ENCODE assay signal across 9 mouse cellular contexts in genomic region chr11:100287024-100287423, GRCm38 (mm10). TPM values are rescaled to one million over a fixed set of nuclear protein-coding genes. Genes with fewer than 3 reads are reported as not detected.
DNase-seq lines count a peak whose midpoint lies in the region; ATAC-seq lines count a peak whose summit lies in the region.
"Had no signal": no experiment of that assay in that cellular context is flagged by ENCODE, and none has a peak within 500 bp of the region (broad histone marks: within the 10 kb centered on the region; RNA-seq: fewer than 3 reads in every experiment).

No protein-coding gene starts in this region.

- H3K27ac ChIP-seq in embryonic facial prominence, embryonic 15.5 days (replicated peaks), result peak overlapping the region; percentile 93
- H3K27ac ChIP-seq in stomach, embryonic 15.5 days, result peak overlapping the region; percentile 93

- WGBS in embryonic facial prominence, embryonic 15.5 days, result 35% methylated on average over 10 of the region's 10 CpGs
- 36% methylated on average over 10 of the region's 10 CpGs for WGBS in stomach, embryonic 15.5 days

- H3K27me3 ChIP-seq in embryonic facial prominence, embryonic 15.5 days, result no peaks in the 10 kb centered on the region
- H3K27me3 ChIP-seq in stomach, embryonic 15.5 days (replicated peaks), result no peaks in the 10 kb centered on the region

- ATAC-seq in embryonic facial prominence, embryonic 15.5 days (ENCODE audit: insufficient number of reproducible peaks, low FRiP score, low TSS enrichment, low read depth), result peak; percentile 84
- peak; percentile 88 for ATAC-seq in stomach, embryonic 15.5 days (ENCODE audit: insufficient read depth, low FRiP score, low read depth)
- no peak for ATAC-seq in activated CD4-positive, CD25-positive, alpha-beta regulatory T cell, adult 4 months
- ATAC-seq in cerebellum, adult (ENCODE audit: insufficient number of reproducible peaks, low FRiP score, low TSS enrichment), result no peak

- H3K9ac ChIP-seq in embryonic facial prominence, embryonic 15.5 days, result no peak overlapping the region
- H3K9ac ChIP-seq in stomach, embryonic 15.5 days, result no peak overlapping the region

- H3K4me3 ChIP-seq in embryonic facial prominence, embryonic 15.5 days (replicated peaks), result no peak overlapping the region
- no peak overlapping the region for H3K4me3 ChIP-seq in stomach, embryonic 15.5 days (replicated peaks)

- no peak overlapping the region for H3K4me2 ChIP-seq in embryonic facial prominence, embryonic 15.5 days (replicated peaks)
- no peak overlapping the region for H3K4me2 ChIP-seq in stomach, embryonic 15.5 days

- H3K4me1 ChIP-seq in embryonic facial prominence, embryonic 15.5 days, result peaks cover 42% of the 10 kb centered on the region
- H3K4me1 ChIP-seq in stomach, embryonic 15.5 days, result peaks cover 30% of the 10 kb centered on the region

- no peaks in the 10 kb centered on the region for H3K9me3 ChIP-seq in embryonic facial prominence, embryonic 15.5 days (replicated peaks)
- no peaks in the 10 kb centered on the region for H3K9me3 ChIP-seq in stomach, embryonic 15.5 days

- DNase-seq in layer of hippocampus, adult 11-12 months (ENCODE audit: low spot score), result peak; percentile 11
- no peak for DNase-seq in layer of hippocampus, postnatal 25 days (ENCODE audit: extremely low spot score in 1 of 2, low spot score in 1 of 2)
- DNase-seq in kidney, postnatal 4 days, result peak; percentile 25 to 46
- DNase-seq in cerebellum, postnatal 4 days (ENCODE audit: low spot score in 2 of 2), result no peak

- no peaks in the 10 kb centered on the region for H3K36me3 ChIP-seq in embryonic facial prominence, embryonic 15.5 days
- H3K36me3 ChIP-seq in stomach, embryonic 15.5 days, result no peaks in the 10 kb centered on the region

RNA-seq across cellular contexts. Expression of gene Krt42, which starts 17.4 kb away (rescaled TPM):
- not detected for total RNA-seq in layer of hippocampus, postnatal 25 days (2021)
- polyA plus RNA-seq in embryonic facial prominence, embryonic 15.5 days (2015; fragmentation: Nextera tagmentation; extraction: Ambion mirVana), result 0.25 and 0.37 TPM in 2 replicates
- polyA plus RNA-seq in stomach, embryonic 15.5 days (2015; fragmentation: Nextera tagmentation; extraction: Ambion mirVana), result not detected in 2 replicates
- not detected for polyA plus RNA-seq in activated CD4-positive, CD25-positive, alpha-beta regulatory T cell, adult 4 months (2017; shearing (Covaris generic))
- polyA plus RNA-seq: neural tube, embryonic 14.5 days had no signal

RNA-seq across cellular contexts. Expression of gene Krt17, which starts 26.2 kb away (rescaled TPM):
- not detected for total RNA-seq in layer of hippocampus, postnatal 25 days (2021)
- polyA plus RNA-seq in embryonic facial prominence, embryonic 15.5 days (2015; fragmentation: Nextera tagmentation; extraction: Ambion mirVana), result 399 and 504 TPM in 2 replicates
- 24.8 and 28.8 TPM in 2 replicates for polyA plus RNA-seq in stomach, embryonic 15.5 days (2015; fragmentation: Nextera tagmentation; extraction: Ambion mirVana)
- polyA plus RNA-seq in activated CD4-positive, CD25-positive, alpha-beta regulatory T cell, adult 4 months (2017; shearing (Covaris generic)), result 1 to 10 TPM in 1 of 2 experiments, under 1 TPM in 1; 0.99 to 1.1 TPM
- polyA plus RNA-seq: neural tube, embryonic 14.5 days had no signal

RNA-seq across cellular contexts. Expression of gene Eif1, which starts 32.7 kb away (rescaled TPM):
- 100 to 1,000 TPM; 723 to 806 TPM for total RNA-seq in layer of hippocampus, postnatal 25 days (2021)
- polyA plus RNA-seq in embryonic facial prominence, embryonic 15.5 days (2015; fragmentation: Nextera tagmentation; extraction: Ambion mirVana), result 1,638 and 1,748 TPM in 2 replicates
- polyA plus RNA-seq in stomach, embryonic 15.5 days (2015; fragmentation: Nextera tagmentation; extraction: Ambion mirVana), result 1,590 and 1,651 TPM in 2 replicates
- polyA plus RNA-seq in activated CD4-positive, CD25-positive, alpha-beta regulatory T cell, adult 4 months (2017; shearing (Covaris generic)), result 1,000 to 10,000 TPM; 1,765 to 2,357 TPM

RNA-seq across cellular contexts. Expression of gene Krt16, which starts 38.3 kb away (rescaled TPM):
- not detected for total RNA-seq in layer of hippocampus, postnatal 25 days (2021)
- 6.9 and 7.0 TPM in 2 replicates for polyA plus RNA-seq in embryonic facial prominence, embryonic 15.5 days (2015; fragmentation: Nextera tagmentation; extraction: Ambion mirVana)
- 0.68 and 0.80 TPM in 2 replicates for polyA plus RNA-seq in stomach, embryonic 15.5 days (2015; fragmentation: Nextera tagmentation; extraction: Ambion mirVana)
- not detected for polyA plus RNA-seq in activated CD4-positive, CD25-positive, alpha-beta regulatory T cell, adult 4 months (2017; shearing (Covaris generic))
- polyA plus RNA-seq: neural tube, embryonic 14.5 days had no signal

RNA-seq across cellular contexts. Expression of gene Gast, which starts 47.2 kb away (rescaled TPM):
- total RNA-seq in layer of hippocampus, postnatal 25 days (2021), result not detected
- 6.0 and 6.7 TPM in 2 replicates for polyA plus RNA-seq in embryonic facial prominence, embryonic 15.5 days (2015; fragmentation: Nextera tagmentation; extraction: Ambion mirVana)
- 15.1 and 16.3 TPM in 2 replicates for polyA plus RNA-seq in stomach, embryonic 15.5 days (2015; fragmentation: Nextera tagmentation; extraction: Ambion mirVana)
- not detected for polyA plus RNA-seq in activated CD4-positive, CD25-positive, alpha-beta regulatory T cell, adult 4 months (2017; shearing (Covaris generic))
- polyA plus RNA-seq: neural tube, embryonic 14.5 days had no signal

Comparison
In these comparisons a context has a peak if more than half of its experiments do, and no peak if none do; other contexts are left out.
1. DNase-seq: peak in layer of hippocampus, adult 11-12 months (single experiment) and kidney, postnatal 4 days (2 of 2); none in layer of hippocampus, postnatal 25 days (0 of 2) and cerebellum, postnatal 4 days (0 of 2).
2. ATAC-seq: peak in embryonic facial prominence, embryonic 15.5 days (single experiment) and stomach, embryonic 15.5 days (single experiment); none in activated CD4-positive, CD25-positive, alpha-beta regulatory T cell, adult 4 months (single experiment) and cerebellum, adult (single experiment).
3. RNA of gene Krt17, which starts 26.2 kb away (polyA plus RNA-seq): 399 to 504 TPM in embryonic facial prominence, embryonic 15.5 days and 24.8 to 28.8 TPM in stomach, embryonic 15.5 days; 0.99 to 1.1 TPM in activated CD4-positive, CD25-positive, alpha-beta regulatory T cell, adult 4 months; every median in the first group is over 10 times any median in the second.